8 mouse cellular contexts compared by ENCODE assay signal in the genomic region with DNA sequence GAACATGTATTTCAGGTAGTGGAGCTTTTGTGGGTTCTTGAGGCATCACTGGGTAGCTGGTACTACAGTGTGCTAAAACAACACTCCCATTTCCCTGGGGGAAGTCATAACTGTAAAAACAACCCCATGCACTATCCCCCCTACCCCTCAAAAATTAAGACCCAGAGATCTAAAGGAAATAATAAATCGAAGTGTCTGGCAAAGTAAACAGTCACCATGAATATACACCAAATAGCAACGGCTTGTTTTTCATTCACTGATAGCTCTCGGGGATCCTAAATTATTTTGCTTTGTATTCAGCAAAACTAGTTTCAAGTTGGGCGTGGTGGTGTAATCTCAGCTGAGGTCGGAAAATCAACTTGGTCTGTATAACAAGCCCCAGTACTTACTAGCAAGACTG. TPM values are rescaled to one million over a fixed set of nuclear protein-coding genes. Genes with fewer than 3 reads are reported as not detected.
A peak's percentile ranks its signal among the peaks of the same experiment; 100 is the strongest.
DNase-seq lines count a peak whose midpoint lies in the region; ATAC-seq and TF ChIP-seq lines count a peak whose summit lies in the region.

No protein-coding gene starts in this region.

- peak overlapping the region; percentile 77 for H3K4me2 ChIP-seq in lung, embryonic 16.5 days (ENCODE audit: low read depth, low read length)
- peak overlapping the region; percentile 81 for H3K4me2 ChIP-seq in limb, embryonic 12.5 days

- peak overlapping the region; percentile 67 for H3K27ac ChIP-seq in lung, embryonic 16.5 days (ENCODE audit: low read length)
- peak overlapping the region; percentile 87 for H3K27ac ChIP-seq in forebrain, embryonic 10.5 days
- peak overlapping the region; percentile 78 for H3K27ac ChIP-seq in limb, embryonic 12.5 days
- peak overlapping the region; percentile 62; the same call in 1 of the 2 replicates for H3K27ac ChIP-seq in small intestine, adult 2 months (ENCODE audit: insufficient read depth, low read depth, low read length)

- peak overlapping the region; percentile 79 for H3K4me3 ChIP-seq in lung, embryonic 16.5 days (ENCODE audit: low read length)
- H3K4me3 ChIP-seq in forebrain, embryonic 10.5 days = peak overlapping the region; percentile 81
- peak overlapping the region; percentile 70 for H3K4me3 ChIP-seq in limb, embryonic 12.5 days (replicated peaks)
- no peak overlapping the region for H3K4me3 ChIP-seq in small intestine, adult 2 months (ENCODE audit: low read depth, low read length)

- peaks cover 17% of the 10 kb centered on the region for H3K36me3 ChIP-seq in lung, embryonic 16.5 days (ENCODE audit: control insufficient read depth, insufficient read depth, low read length)
- peaks cover 34% of the 10 kb centered on the region for H3K36me3 ChIP-seq in forebrain, embryonic 10.5 days (replicated peaks)
- H3K36me3 ChIP-seq in limb, embryonic 12.5 days = peaks cover 32% of the 10 kb centered on the region
- peaks cover 35% of the 10 kb centered on the region for H3K36me3 ChIP-seq in small intestine, adult 2 months (ENCODE audit: control insufficient read depth, insufficient read depth, low read length)

- ATAC-seq in lung, embryonic 16.5 days (ENCODE audit: low read depth) = no peak
- no peak for ATAC-seq in limb, embryonic 12.5 days (ENCODE audit: insufficient number of reproducible peaks, insufficient read depth, low FRiP score, low TSS enrichment, low read depth)

- no peaks in the 10 kb centered on the region for H3K9me3 ChIP-seq in lung, embryonic 16.5 days (ENCODE audit: control insufficient read depth, low read length)
- H3K9me3 ChIP-seq in forebrain, embryonic 10.5 days = no peaks in the 10 kb centered on the region
- no peaks in the 10 kb centered on the region for H3K9me3 ChIP-seq in limb, embryonic 12.5 days

- no peak for TF ChIP-seq CTCF in small intestine, adult 2 months (IDR thresholded peaks at IDR 0.05; ENCODE audit: extremely low read depth, insufficient read length, insufficient replicate concordance, low read depth, low read length)

- 4% methylated on average over 5 of the region's 5 CpGs for WGBS in lung, embryonic 16.5 days
- 23% methylated on average over 5 of the region's 5 CpGs for WGBS in forebrain, embryonic 10.5 days
- 22% methylated on average over 5 of the region's 5 CpGs for WGBS in limb, embryonic 12.5 days
- WGBS in small intestine, adult 2 months = 2% methylated on average over 5 of the region's 5 CpGs

- peaks cover 12% of the 10 kb centered on the region for H3K4me1 ChIP-seq in lung, embryonic 16.5 days (replicated peaks; ENCODE audit: control insufficient read depth, insufficient read depth, low read length)
- peaks cover 28% of the 10 kb centered on the region for H3K4me1 ChIP-seq in forebrain, embryonic 10.5 days
- H3K4me1 ChIP-seq in limb, embryonic 12.5 days (replicated peaks) = peaks cover 20% of the 10 kb centered on the region; the same call in 1 of the 2 replicates
- H3K4me1 ChIP-seq in small intestine, adult 2 months (ENCODE audit: control insufficient read depth, insufficient read depth, insufficient read length, low read length) = no peaks in the 10 kb centered on the region; the same call in 1 of the 2 replicates

- H3K9ac ChIP-seq in lung, embryonic 16.5 days (ENCODE audit: low read length) = peak overlapping the region; percentile 73
- peak overlapping the region; percentile 64; the same call in 1 of the 2 replicates for H3K9ac ChIP-seq in limb, embryonic 12.5 days (replicated peaks)

- no peak for DNase-seq in lung, postnatal 36 days
- no peak for DNase-seq in forebrain, embryonic 10.5 days (ENCODE audit: extremely low spot score, low spot score)
- no peak for DNase-seq in adrenal gland, postnatal 10 days
- DNase-seq in cerebellum, postnatal 36 days = no peak
- no peak for DNase-seq in adrenal gland, adult 18-20 months (ENCODE audit: low spot score in 2 of 2)

- TF ChIP-seq POLR2A in small intestine, adult 2 months (IDR thresholded peaks at IDR 0.05; ENCODE audit: low read depth, low read length) = no peak

- H3K27me3 ChIP-seq in lung, embryonic 16.5 days (ENCODE audit: control insufficient read depth, insufficient read depth, low read depth, low read length) = no peaks in the 10 kb centered on the region
- no peaks in the 10 kb centered on the region for H3K27me3 ChIP-seq in forebrain, embryonic 10.5 days (ENCODE audit: poor library complexity, severe bottlenecking)
- H3K27me3 ChIP-seq in limb, embryonic 12.5 days = no peaks in the 10 kb centered on the region
- H3K27me3 ChIP-seq in small intestine, adult 2 months (ENCODE audit: control insufficient read depth, insufficient read depth, low read length) = no peaks in the 10 kb centered on the region

RNA-seq across cellular contexts. Expression of gene Inpp5k, which starts 0.7 kb away (rescaled TPM):
- 33.8 and 35.4 TPM in 2 replicates for polyA plus RNA-seq in lung, embryonic 16.5 days (2015; fragmentation: Nextera tagmentation; extraction: Ambion mirVana)
- polyA plus RNA-seq in forebrain, embryonic 10.5 days (2016; fragmentation: Nextera tagmentation; extraction: Ambion mirVana) = 14.1 and 16.0 TPM in 2 replicates
- 18.6 and 20.1 TPM in 2 replicates for polyA plus RNA-seq in limb, embryonic 12.5 days (2016; fragmentation: Nextera tagmentation; extraction: Ambion mirVana)
- 14.3 and 35.3 TPM in 2 replicates for polyA plus RNA-seq in small intestine, adult 2 months (2012; rRNA removed)
- 10 to 100 TPM; 30.7 to 43.0 TPM for total RNA-seq in adrenal gland, postnatal 10 days (2021)
- total RNA-seq in adrenal gland, adult 18-20 months (2021) = 10 to 100 TPM; 24.9 to 36.9 TPM

RNA-seq across cellular contexts. Expression of gene Myo1c, which starts 20.2 kb away (rescaled TPM):
- polyA plus RNA-seq in lung, embryonic 16.5 days (2015; fragmentation: Nextera tagmentation; extraction: Ambion mirVana) = 93.0 and 96.5 TPM in 2 replicates
- 16.6 and 17.6 TPM in 2 replicates for polyA plus RNA-seq in forebrain, embryonic 10.5 days (2016; fragmentation: Nextera tagmentation; extraction: Ambion mirVana)
- polyA plus RNA-seq in limb, embryonic 12.5 days (2016; fragmentation: Nextera tagmentation; extraction: Ambion mirVana) = 24.2 and 28.2 TPM in 2 replicates
- polyA plus RNA-seq in small intestine, adult 2 months (2012; rRNA removed) = 23.2 and 28.7 TPM in 2 replicates
- total RNA-seq in adrenal gland, postnatal 10 days (2021) = 100 to 1,000 TPM; 128 to 132 TPM
- total RNA-seq in adrenal gland, adult 18-20 months (2021) = 100 to 1,000 TPM; 144 to 160 TPM

RNA-seq across cellular contexts. Expression of gene Pitpna, which starts 42.2 kb away (rescaled TPM):
- 63.7 and 63.8 TPM in 2 replicates for polyA plus RNA-seq in lung, embryonic 16.5 days (2015; fragmentation: Nextera tagmentation; extraction: Ambion mirVana)
- 59.2 and 61.9 TPM in 2 replicates for polyA plus RNA-seq in forebrain, embryonic 10.5 days (2016; fragmentation: Nextera tagmentation; extraction: Ambion mirVana)
- 80.8 and 89.5 TPM in 2 replicates for polyA plus RNA-seq in limb, embryonic 12.5 days (2016; fragmentation: Nextera tagmentation; extraction: Ambion mirVana)
- 88.0 and 185 TPM in 2 replicates for polyA plus RNA-seq in small intestine, adult 2 months (2012; rRNA removed)
- 100 to 1,000 TPM; 130 to 139 TPM for total RNA-seq in adrenal gland, postnatal 10 days (2021)
- 100 to 1,000 TPM; 152 to 175 TPM for total RNA-seq in adrenal gland, adult 18-20 months (2021)

RNA-seq across cellular contexts. Expression of gene Crk, which starts 49.0 kb away (rescaled TPM):
- 108 and 112 TPM in 2 replicates for polyA plus RNA-seq in lung, embryonic 16.5 days (2015; fragmentation: Nextera tagmentation; extraction: Ambion mirVana)
- polyA plus RNA-seq in forebrain, embryonic 10.5 days (2016; fragmentation: Nextera tagmentation; extraction: Ambion mirVana) = 122 and 130 TPM in 2 replicates
- 134 and 135 TPM in 2 replicates for polyA plus RNA-seq in limb, embryonic 12.5 days (2016; fragmentation: Nextera tagmentation; extraction: Ambion mirVana)
- 71.4 and 111 TPM in 2 replicates for polyA plus RNA-seq in small intestine, adult 2 months (2012; rRNA removed)
- 10 to 100 TPM; 93.2 to 96.5 TPM for total RNA-seq in adrenal gland, postnatal 10 days (2021)
- total RNA-seq in adrenal gland, adult 18-20 months (2021) = 100 to 1,000 TPM; 115 to 132 TPM
